Mouse (Mus musculus) adrenal gland, postnatal 14 days (tissue): Measurements from ENCODE around the gene Cacna2d1. TPM values are rescaled to one million over a fixed set of nuclear protein-coding genes. Genes with fewer than 3 reads are reported as not detected.

Experiments
- DNase-seq: peaks from one replicate; pipeline ENCODE4 v3.0.0; 2021; ENCODE audit warnings: mixed read lengths
- long read RNA-seq, 2 experiments: library from polyadenylated mRNA; stranded (forward); transcript quantifications; one replicate each; pipeline ENCODE4 v2.0.0; 2021
- total RNA-seq: library from RNA; stranded (reverse); gene quantifications from 2 replicates; pipeline ENCODE4 v1.2.3, GENCODE M21; 2021

Gene Cacna2d1
- 72.8 and 73.3 TPM in 2 replicates for total RNA-seq
- long read RNA-seq, experiment 1, partial matches to known transcripts, result 5 of 15 reads
- long read RNA-seq, experiment 1, other reads (novel, unspliced or antisense), result 7 of 15 reads
- long read RNA-seq, experiment 2, partial matches to known transcripts, result 1 of 10 reads
- long read RNA-seq, experiment 2, other reads (novel, unspliced or antisense), result 6 of 10 reads

- peak; percentile 80 for DNase-seq
Measured at GRCm38 (mm10) chr5:15934376-15935233, at the start of gene Cacna2d1. Gene Cacna2d1, plus strand, starts transcription at chr5:15934691.

- no peak for DNase-seq
Measured at GRCm38 (mm10) chr5:15895098-15895497, 39.4 kb upstream of the Cacna2d1 start.

- no peak for DNase-seq
Measured at GRCm38 (mm10) chr5:15896706-15897105, 37.8 kb upstream of the Cacna2d1 start.

GRCm38 (mm10) chr5:15906446-15906845, 28.0 kb upstream of the Cacna2d1 start:
- no peak for DNase-seq

- no peak for DNase-seq
Measured at GRCm38 (mm10) chr5:15914931-15915330, 19.6 kb upstream of the Cacna2d1 start.

GRCm38 (mm10) chr5:15928506-15928905, 6.0 kb upstream of the Cacna2d1 start:
- no peak for DNase-seq

- no peak for DNase-seq
Measured at GRCm38 (mm10) chr5:15933017-15933416, 1.5 kb upstream of the Cacna2d1 start.

GRCm38 (mm10) chr5:15933581-15934375, 713 bp upstream of the Cacna2d1 start:
- peak; percentile 34 for DNase-seq

GRCm38 (mm10) chr5:15935234-15935728, 790 bp downstream of the Cacna2d1 start:
- DNase-seq, result no peak

- DNase-seq, result no peak
Measured at GRCm38 (mm10) chr5:15935831-15936710, 1.6 kb downstream of the Cacna2d1 start.

- no peak for DNase-seq
Measured at GRCm38 (mm10) chr5:15941191-15941725, 6.8 kb downstream of the Cacna2d1 start.

GRCm38 (mm10) chr5:15942051-15942450, 7.6 kb downstream of the Cacna2d1 start:
- no peak for DNase-seq

GRCm38 (mm10) chr5:15948290-15949037, 14.0 kb downstream of the Cacna2d1 start:
- no peak for DNase-seq

- no peak for DNase-seq
Measured at GRCm38 (mm10) chr5:15959760-15960159, 25.3 kb downstream of the Cacna2d1 start.

- DNase-seq, result peak; percentile 14
Measured at GRCm38 (mm10) chr5:15961866-15962265, 27.4 kb downstream of the Cacna2d1 start.

- DNase-seq, result no peak
Measured at GRCm38 (mm10) chr5:15966888-15967287, 32.4 kb downstream of the Cacna2d1 start.

GRCm38 (mm10) chr5:15971821-15972220, 37.3 kb downstream of the Cacna2d1 start:
- DNase-seq, result no peak

GRCm38 (mm10) chr5:15972351-15972750, 37.9 kb downstream of the Cacna2d1 start:
- DNase-seq, result no peak

GRCm38 (mm10) chr5:15974652-15975051, 40.2 kb downstream of the Cacna2d1 start:
- DNase-seq, result no peak

GRCm38 (mm10) chr5:15979225-15979624, 44.7 kb downstream of the Cacna2d1 start:
- no peak for DNase-seq

- DNase-seq, result no peak
Measured at GRCm38 (mm10) chr5:15982573-15982972, 48.1 kb downstream of the Cacna2d1 start.
